Mouse (Mus musculus) c-Kit-positive CD71-positive TER-119-negative erythroid progenitor cells, embryonic 14.5 days (primary cell): Measurements from ENCODE around the gene Zc3h18.

ENCODE experiments used
- DNase-seq: peaks from one replicate; pipeline ENCODE4 v3.0.0-alpha.2; 2013; ENCODE audit warnings: low read depth

Zc3h18 gene

GRCm38 (mm10) chr8:122376365-122377231 is at the start of gene Zc3h18:
Gene Zc3h18 (plus strand): TSS chr8:122376609.
- peak; percentile 97 for DNase-seq

- DNase-seq, result no peak
These were observed 47.3 kb upstream of the Zc3h18 start for GRCm38 (mm10) chr8:122329072-122329471.

GRCm38 (mm10) chr8:122329553-122330239 is 46.7 kb upstream of the Zc3h18 start:
- DNase-seq, result no peak

- DNase-seq, result no peak
These were observed 45.8 kb upstream of the Zc3h18 start for GRCm38 (mm10) chr8:122330446-122331133.

- no peak for DNase-seq
These were observed 45.3 kb upstream of the Zc3h18 start for GRCm38 (mm10) chr8:122331134-122331523.

- DNase-seq, result no peak
These were observed 43.5 kb upstream of the Zc3h18 start for GRCm38 (mm10) chr8:122332753-122333506.

GRCm38 (mm10) chr8:122333531-122333930 is 42.9 kb upstream of the Zc3h18 start:
- DNase-seq, result no peak

GRCm38 (mm10) chr8:122334791-122335490 is 41.5 kb upstream of the Zc3h18 start:
- DNase-seq, result no peak

- DNase-seq, result no peak
These were observed 40.7 kb upstream of the Zc3h18 start for GRCm38 (mm10) chr8:122335638-122336250.

GRCm38 (mm10) chr8:122336251-122336910 is 40.0 kb upstream of the Zc3h18 start:
- DNase-seq, result no peak

GRCm38 (mm10) chr8:122338852-122339251 is 37.6 kb upstream of the Zc3h18 start:
- no peak for DNase-seq

- DNase-seq, result no peak
These were observed 35.6 kb upstream of the Zc3h18 start for GRCm38 (mm10) chr8:122340761-122341160.

GRCm38 (mm10) chr8:122341790-122342189 is 34.6 kb upstream of the Zc3h18 start:
- no peak for DNase-seq

- DNase-seq, result no peak
These were observed 34.0 kb upstream of the Zc3h18 start for GRCm38 (mm10) chr8:122342362-122342761.

- no peak for DNase-seq
These were observed 33.6 kb upstream of the Zc3h18 start for GRCm38 (mm10) chr8:122342806-122343209.

GRCm38 (mm10) chr8:122343341-122343740 is 33.1 kb upstream of the Zc3h18 start:
- DNase-seq, result no peak

- no peak for DNase-seq
These were observed 32.7 kb upstream of the Zc3h18 start for GRCm38 (mm10) chr8:122343758-122344157.

GRCm38 (mm10) chr8:122344219-122344618 is 32.2 kb upstream of the Zc3h18 start:
- DNase-seq, result no peak

- no peak for DNase-seq
These were observed 31.0 kb upstream of the Zc3h18 start for GRCm38 (mm10) chr8:122345181-122346095.
